Mouse (Mus musculus): ENCODE measurements around the gene Hydin. TPM values are rescaled to one million over a fixed set of nuclear protein-coding genes. Genes with fewer than 3 reads are reported as not detected.

The Hydin gene
- polyA plus RNA-seq, 1 experiment from 2014 or later: 0.01 TPM

GRCm38 (mm10) chr8:110431340-110431739, 164.6 kb downstream of the Hydin start:
- no peaks in the 10 kb centered on the region for H3K9me3 ChIP-seq (ENCODE audit: control insufficient read depth, low read length)
- H3K36me3 ChIP-seq (ENCODE audit: control insufficient read depth, insufficient read depth, low read length): no peaks in the 10 kb centered on the region
- 95% methylated on average over 3 of the region's 3 CpGs for WGBS
- H3K27ac ChIP-seq (ENCODE audit: low read depth): no peak overlapping the region
- H3K4me1 ChIP-seq (replicated peaks; ENCODE audit: control insufficient read depth, insufficient read depth, low read length): no peaks in the 10 kb centered on the region
- H3K9ac ChIP-seq (ENCODE audit: low read length): no peak overlapping the region
- H3K27me3 ChIP-seq (replicated peaks; ENCODE audit: control insufficient read depth, insufficient read depth, low read length): no peaks in the 10 kb centered on the region
- ATAC-seq (replicated peaks; ENCODE audit: low FRiP score, low TSS enrichment, low read depth): no peak
- no peak overlapping the region for H3K4me2 ChIP-seq (ENCODE audit: low read length)
- no peak for DNase-seq (ENCODE audit: low spot score)
- no peak overlapping the region for H3K4me3 ChIP-seq (ENCODE audit: low read depth, low read length)

GRCm38 (mm10) chr8:110440528-110440927, 173.8 kb downstream of the Hydin start:
- no peak overlapping the region for H3K4me3 ChIP-seq (ENCODE audit: low read depth, low read length)
- no peaks in the 10 kb centered on the region for H3K27me3 ChIP-seq (replicated peaks; ENCODE audit: control insufficient read depth, insufficient read depth, low read length)
- DNase-seq (ENCODE audit: low spot score) (no peak), ATAC-seq (replicated peaks; ENCODE audit: low FRiP score, low TSS enrichment, low read depth) (no peak)
- H3K4me2 ChIP-seq (ENCODE audit: low read length): no peak overlapping the region
- H3K9me3 ChIP-seq (ENCODE audit: control insufficient read depth, low read length): no peaks in the 10 kb centered on the region
- H3K4me1 ChIP-seq (replicated peaks; ENCODE audit: control insufficient read depth, insufficient read depth, low read length): no peaks in the 10 kb centered on the region
- no peak overlapping the region for H3K27ac ChIP-seq (ENCODE audit: low read depth)
- 70% methylated on average over 4 of the region's 4 CpGs for WGBS
- H3K36me3 ChIP-seq (ENCODE audit: control insufficient read depth, insufficient read depth, low read length): no peaks in the 10 kb centered on the region
- no peak overlapping the region for H3K9ac ChIP-seq (ENCODE audit: low read length)

GRCm38 (mm10) chr8:110444276-110444675, 177.5 kb downstream of the Hydin start:
- Histone ChIP-seq H3K27ac (ENCODE audit: low read depth) (no peak overlapping the region), H3K4me3 (ENCODE audit: low read depth, low read length) (no peak overlapping the region), H3K27me3 (replicated peaks; ENCODE audit: control insufficient read depth, insufficient read depth, low read length) (no peaks in the 10 kb centered on the region), H3K36me3 (ENCODE audit: control insufficient read depth, insufficient read depth, low read length) (no peaks in the 10 kb centered on the region), H3K9me3 (ENCODE audit: control insufficient read depth, low read length) (no peaks in the 10 kb centered on the region), H3K4me2 (ENCODE audit: low read length) (no peak overlapping the region), H3K4me1 (replicated peaks; ENCODE audit: control insufficient read depth, insufficient read depth, low read length) (no peaks in the 10 kb centered on the region), H3K9ac (ENCODE audit: low read length) (no peak overlapping the region)
- ATAC-seq (replicated peaks; ENCODE audit: low FRiP score, low TSS enrichment, low read depth) (no peak), DNase-seq (ENCODE audit: low spot score) (no peak)
- WGBS: 76% methylated on average over 2 of the region's 2 CpGs

- Histone ChIP-seq H3K4me1 (replicated peaks; ENCODE audit: control insufficient read depth, insufficient read depth, low read length) (no peaks in the 10 kb centered on the region), H3K4me3 (ENCODE audit: low read depth, low read length) (no peak overlapping the region), H3K4me2 (ENCODE audit: low read length) (no peak overlapping the region), H3K9ac (ENCODE audit: low read length) (no peak overlapping the region), H3K36me3 (ENCODE audit: control insufficient read depth, insufficient read depth, low read length) (no peaks in the 10 kb centered on the region), H3K27me3 (replicated peaks; ENCODE audit: control insufficient read depth, insufficient read depth, low read length) (no peaks in the 10 kb centered on the region), H3K9me3 (ENCODE audit: control insufficient read depth, low read length) (no peaks in the 10 kb centered on the region), H3K27ac (ENCODE audit: low read depth) (no peak overlapping the region)
- 85% methylated on average over 6 of the region's 6 CpGs for WGBS
- no peak for ATAC-seq (replicated peaks; ENCODE audit: low FRiP score, low TSS enrichment, low read depth)
- no peak for DNase-seq (ENCODE audit: low spot score)
These were observed 183.7 kb downstream of the Hydin start for GRCm38 (mm10) chr8:110450463-110450862.

GRCm38 (mm10) chr8:110454466-110454865, 187.7 kb downstream of the Hydin start:
- H3K27ac ChIP-seq (ENCODE audit: low read depth): no peak overlapping the region
- H3K4me2 ChIP-seq (ENCODE audit: low read length): no peak overlapping the region
- WGBS: 81% methylated on average over 4 of the region's 4 CpGs
- DNase-seq (ENCODE audit: low spot score) (no peak), ATAC-seq (replicated peaks; ENCODE audit: low FRiP score, low TSS enrichment, low read depth) (no peak)
- no peaks in the 10 kb centered on the region for H3K27me3 ChIP-seq (replicated peaks; ENCODE audit: control insufficient read depth, insufficient read depth, low read length)
- H3K36me3 ChIP-seq (ENCODE audit: control insufficient read depth, insufficient read depth, low read length): no peaks in the 10 kb centered on the region
- no peak overlapping the region for H3K4me3 ChIP-seq (ENCODE audit: low read depth, low read length)
- no peaks in the 10 kb centered on the region for H3K4me1 ChIP-seq (replicated peaks; ENCODE audit: control insufficient read depth, insufficient read depth, low read length)
- H3K9me3 ChIP-seq (ENCODE audit: control insufficient read depth, low read length): no peaks in the 10 kb centered on the region
- no peak overlapping the region for H3K9ac ChIP-seq (ENCODE audit: low read length)

- DNase-seq (ENCODE audit: low spot score) (no peak), ATAC-seq (replicated peaks; ENCODE audit: low FRiP score, low TSS enrichment, low read depth) (no peak)
- WGBS: 74% methylated on average over 4 of the region's 4 CpGs
- no peak overlapping the region for H3K9ac ChIP-seq (ENCODE audit: low read length)
- no peaks in the 10 kb centered on the region for H3K9me3 ChIP-seq (ENCODE audit: control insufficient read depth, low read length)
- H3K27ac ChIP-seq (ENCODE audit: low read depth): no peak overlapping the region
- H3K36me3 ChIP-seq (ENCODE audit: control insufficient read depth, insufficient read depth, low read length): no peaks in the 10 kb centered on the region
- H3K4me1 ChIP-seq (replicated peaks; ENCODE audit: control insufficient read depth, insufficient read depth, low read length): no peaks in the 10 kb centered on the region
- H3K27me3 ChIP-seq (replicated peaks; ENCODE audit: control insufficient read depth, insufficient read depth, low read length): no peaks in the 10 kb centered on the region
- no peak overlapping the region for H3K4me3 ChIP-seq (ENCODE audit: low read depth, low read length)
- no peak overlapping the region for H3K4me2 ChIP-seq (ENCODE audit: low read length)
These were observed 190.6 kb downstream of the Hydin start for GRCm38 (mm10) chr8:110457424-110457823.

GRCm38 (mm10) chr8:110462627-110463208, 195.9 kb downstream of the Hydin start:
- DNase-seq (ENCODE audit: low spot score): no peak
- no peak overlapping the region for H3K4me2 ChIP-seq (ENCODE audit: low read length)
- no peaks in the 10 kb centered on the region for H3K4me1 ChIP-seq (replicated peaks; ENCODE audit: control insufficient read depth, insufficient read depth, low read length)
- H3K9ac ChIP-seq (ENCODE audit: low read length): no peak overlapping the region
- 86% methylated on average over 10 of the region's 10 CpGs for WGBS
- no peak overlapping the region for H3K27ac ChIP-seq (ENCODE audit: low read depth)
- H3K4me3 ChIP-seq (ENCODE audit: low read depth, low read length): no peak overlapping the region
- no peaks in the 10 kb centered on the region for H3K9me3 ChIP-seq (ENCODE audit: control insufficient read depth, low read length)
- H3K36me3 ChIP-seq (ENCODE audit: control insufficient read depth, insufficient read depth, low read length): no peaks in the 10 kb centered on the region
- H3K27me3 ChIP-seq (replicated peaks; ENCODE audit: control insufficient read depth, insufficient read depth, low read length): no peaks in the 10 kb centered on the region
- no peak for ATAC-seq (replicated peaks; ENCODE audit: low FRiP score, low TSS enrichment, low read depth)

- H3K36me3 ChIP-seq (ENCODE audit: control insufficient read depth, insufficient read depth, low read length): no peaks in the 10 kb centered on the region
- ATAC-seq (replicated peaks; ENCODE audit: low FRiP score, low TSS enrichment, low read depth) (no peak), DNase-seq (ENCODE audit: low spot score) (no peak)
- H3K27ac ChIP-seq (ENCODE audit: low read depth): no peak overlapping the region
- no peak overlapping the region for H3K4me3 ChIP-seq (ENCODE audit: low read depth, low read length)
- H3K9me3 ChIP-seq (ENCODE audit: control insufficient read depth, low read length): no peaks in the 10 kb centered on the region
- H3K4me1 ChIP-seq (replicated peaks; ENCODE audit: control insufficient read depth, insufficient read depth, low read length): no peaks in the 10 kb centered on the region
- H3K27me3 ChIP-seq (replicated peaks; ENCODE audit: control insufficient read depth, insufficient read depth, low read length): no peaks in the 10 kb centered on the region
- WGBS: 83% methylated on average over 10 of the region's 10 CpGs
- no peak overlapping the region for H3K4me2 ChIP-seq (ENCODE audit: low read length)
- H3K9ac ChIP-seq (ENCODE audit: low read length): no peak overlapping the region
These were observed 197.1 kb downstream of the Hydin start for GRCm38 (mm10) chr8:110463773-110464460.

- Histone ChIP-seq H3K27ac (ENCODE audit: low read depth) (no peak overlapping the region), H3K4me3 (ENCODE audit: low read depth, low read length) (no peak overlapping the region), H3K4me1 (replicated peaks; ENCODE audit: control insufficient read depth, insufficient read depth, low read length) (no peaks in the 10 kb centered on the region), H3K27me3 (replicated peaks; ENCODE audit: control insufficient read depth, insufficient read depth, low read length) (no peaks in the 10 kb centered on the region), H3K36me3 (ENCODE audit: control insufficient read depth, insufficient read depth, low read length) (no peaks in the 10 kb centered on the region), H3K9me3 (ENCODE audit: control insufficient read depth, low read length) (no peaks in the 10 kb centered on the region), H3K9ac (ENCODE audit: low read length) (no peak overlapping the region), H3K4me2 (ENCODE audit: low read length) (no peak overlapping the region)
- no peak for ATAC-seq (replicated peaks; ENCODE audit: low FRiP score, low TSS enrichment, low read depth)
- no peak for DNase-seq (ENCODE audit: low spot score)
- 74% methylated on average over 9 of the region's 9 CpGs for WGBS
These were observed 198.8 kb downstream of the Hydin start for GRCm38 (mm10) chr8:110465606-110466005.
